Mouse (Mus musculus): ENCODE results near the gene Cd82. TPM values are rescaled to one million over a fixed set of nuclear protein-coding genes. Genes with fewer than 3 reads are reported as not detected.
A peak's percentile ranks its signal among the peaks of the same experiment; 100 is the strongest.

Cd82 gene
- polyA plus RNA-seq, 1 experiment, result 118 TPM

DNA sequence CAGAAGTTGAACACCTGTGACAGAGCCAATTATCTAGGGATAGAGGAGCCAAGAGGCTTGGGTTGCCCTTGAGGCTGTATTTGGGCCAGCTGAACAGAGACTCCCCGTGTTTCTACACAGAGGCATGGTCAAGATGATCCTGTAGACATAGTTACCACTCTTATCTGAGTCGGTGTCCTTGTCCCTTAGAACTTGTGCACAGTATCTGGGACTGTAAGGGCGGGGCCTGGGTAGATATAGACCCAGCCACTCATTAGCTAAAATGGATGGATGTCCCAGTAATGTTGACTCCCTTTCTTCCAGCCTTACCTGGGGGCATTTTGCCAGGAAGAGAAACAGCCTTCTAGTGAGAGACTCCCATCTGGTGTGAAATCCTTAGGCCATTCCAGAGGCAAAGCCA, 3.4 kb upstream of the Cd82 start:
- Histone ChIP-seq H3K4me3 (ENCODE audit: insufficient read depth, poor library complexity, severe bottlenecking) (no peak overlapping the region), H3K79me3 (ENCODE audit: low read depth) (no peaks in the 10 kb centered on the region), H3K27me3 (ENCODE audit: control insufficient read depth, insufficient read depth, insufficient read length) (no peaks in the 10 kb centered on the region), H3K36me3 (ENCODE audit: control insufficient read depth, insufficient read depth) (no peaks in the 10 kb centered on the region), H3ac (ENCODE audit: control insufficient read depth, insufficient read length, low read depth) (no peak overlapping the region), H3K79me2 (ENCODE audit: control insufficient read depth, insufficient read depth) (peaks cover 8% of the 10 kb centered on the region)
- TF ChIP-seq CTCF (IDR thresholded peaks at IDR 0.05; ENCODE audit: control insufficient read depth, insufficient read depth, insufficient read length) (no peak), CEBPB (IDR thresholded peaks at IDR 0.05; ENCODE audit: low read depth) (no peak), FOSL1 (IDR thresholded peaks at IDR 0.05; ENCODE audit: insufficient read depth, low read length, poor library complexity, severe bottlenecking) (no peak), MAX (IDR thresholded peaks at IDR 0.05) (no peak), MYOG (IDR thresholded peaks at IDR 0.05; ENCODE audit: control insufficient read depth, extremely low read depth, insufficient read length) (no peak), MYOD1 (IDR thresholded peaks at IDR 0.05; ENCODE audit: control insufficient read depth, insufficient read length, low read depth) (no peak), USF1 (IDR thresholded peaks at IDR 0.05; ENCODE audit: low read depth) (no peak)

DNA sequence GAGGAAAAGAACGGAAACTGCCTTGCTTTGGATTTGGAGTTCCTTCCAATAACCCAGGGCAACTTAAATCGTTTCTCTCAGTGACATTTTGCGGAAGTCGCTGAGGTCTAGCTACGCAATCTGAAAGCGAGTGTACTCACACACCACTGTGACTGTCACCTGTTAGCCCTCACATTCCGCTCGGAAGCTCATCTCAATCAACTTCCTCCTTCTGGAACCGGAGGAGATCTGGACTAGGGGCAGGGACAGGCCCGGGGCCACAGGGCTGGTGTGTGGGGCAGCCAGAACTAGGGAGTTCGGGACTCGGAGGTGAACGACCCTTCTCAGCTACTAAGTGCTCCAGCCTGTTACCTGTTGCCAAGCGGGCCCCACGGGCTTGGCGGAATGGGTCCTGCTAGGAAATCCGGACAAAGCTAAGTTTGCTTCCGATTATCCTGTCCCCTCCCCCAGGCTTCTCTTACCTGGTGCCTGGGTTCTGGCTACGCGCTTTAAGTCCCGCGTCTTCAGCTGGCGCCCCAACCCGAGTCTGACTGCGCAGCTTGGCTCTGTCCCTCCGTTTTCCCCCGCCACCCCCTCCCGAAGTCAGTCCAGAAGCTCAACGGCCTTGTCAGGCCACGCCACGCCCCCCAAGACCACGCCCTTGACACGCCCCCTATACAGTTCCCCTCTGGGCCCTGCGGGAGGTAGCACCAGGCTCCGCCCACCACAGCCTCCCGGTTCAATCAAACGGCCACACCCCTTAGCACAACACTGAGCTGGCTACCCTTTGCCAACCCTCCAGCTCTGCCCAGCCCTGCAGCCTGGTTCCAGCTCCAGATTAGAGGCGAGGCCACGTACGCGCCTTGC, 848 bp downstream of the Cd82 start:
- Histone ChIP-seq H3K36me3 (ENCODE audit: control insufficient read depth, insufficient read depth) (no peaks in the 10 kb centered on the region), H3K27me3 (ENCODE audit: control insufficient read depth, insufficient read depth, insufficient read length) (no peaks in the 10 kb centered on the region), H3K79me3 (ENCODE audit: low read depth) (peaks cover 17% of the 10 kb centered on the region), H3K4me3 (ENCODE audit: insufficient read depth, poor library complexity, severe bottlenecking) (peak overlapping the region; percentile 65), H3K79me2 (ENCODE audit: control insufficient read depth, insufficient read depth) (peaks cover 46% of the 10 kb centered on the region), H3ac (ENCODE audit: control insufficient read depth, insufficient read length, low read depth) (peak overlapping the region; percentile 56)
- peak; percentile 65 for TF ChIP-seq MAX (IDR thresholded peaks at IDR 0.05)
- no peak for TF ChIP-seq CEBPB (IDR thresholded peaks at IDR 0.05; ENCODE audit: low read depth)
- TF ChIP-seq MYOD1 (IDR thresholded peaks at IDR 0.05; ENCODE audit: control insufficient read depth, insufficient read length, low read depth), result peak; percentile 39

DNA sequence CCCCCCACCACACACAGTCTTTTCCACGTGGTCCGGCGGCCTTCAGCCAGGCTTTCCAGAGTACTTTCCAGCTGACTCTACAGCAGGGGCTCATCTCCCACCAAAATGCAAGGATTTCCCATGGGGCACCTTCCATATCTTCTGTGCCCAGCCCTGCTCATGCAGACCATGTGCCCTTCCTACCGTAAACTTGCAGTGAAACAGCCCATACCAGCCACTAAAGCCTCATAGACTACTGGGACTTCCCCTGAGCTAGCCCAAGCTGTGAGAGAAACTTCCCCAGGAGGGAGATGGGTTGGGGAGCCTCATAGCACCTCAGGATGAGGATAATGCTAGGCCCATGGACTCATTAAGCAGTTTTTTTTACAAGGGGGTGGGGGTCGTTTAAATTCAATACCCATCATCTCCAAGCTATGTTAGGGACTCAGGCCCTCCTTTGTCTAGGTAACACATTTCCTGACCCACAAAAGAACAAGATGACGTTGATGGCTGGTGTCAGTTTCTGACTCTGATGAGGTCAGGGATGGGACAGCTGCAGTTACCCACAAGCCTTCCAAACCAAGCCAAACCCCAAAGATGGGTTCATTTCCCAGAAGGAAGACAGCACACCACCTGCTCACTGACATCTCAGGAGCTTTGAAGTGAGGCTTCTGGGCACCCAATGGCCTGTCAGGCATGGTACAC, 2.0 kb downstream of the Cd82 start:
- H3K36me3 ChIP-seq (ENCODE audit: control insufficient read depth, insufficient read depth), result no peaks in the 10 kb centered on the region
- H3ac ChIP-seq (ENCODE audit: control insufficient read depth, insufficient read length, low read depth), result no peak overlapping the region
- peaks cover 58% of the 10 kb centered on the region for H3K79me2 ChIP-seq (ENCODE audit: control insufficient read depth, insufficient read depth)
- no peak for TF ChIP-seq CTCF (IDR thresholded peaks at IDR 0.05; ENCODE audit: control insufficient read depth, insufficient read depth, insufficient read length)
- TF ChIP-seq MYOD1 (IDR thresholded peaks at IDR 0.05; ENCODE audit: control insufficient read depth, insufficient read length, low read depth), result peak; percentile 97
- H3K79me3 ChIP-seq (ENCODE audit: low read depth), result peaks cover 17% of the 10 kb centered on the region
- no peaks in the 10 kb centered on the region for H3K27me3 ChIP-seq (ENCODE audit: control insufficient read depth, insufficient read depth, insufficient read length)
- no peak overlapping the region for H3K4me3 ChIP-seq (ENCODE audit: insufficient read depth, poor library complexity, severe bottlenecking)

DNA sequence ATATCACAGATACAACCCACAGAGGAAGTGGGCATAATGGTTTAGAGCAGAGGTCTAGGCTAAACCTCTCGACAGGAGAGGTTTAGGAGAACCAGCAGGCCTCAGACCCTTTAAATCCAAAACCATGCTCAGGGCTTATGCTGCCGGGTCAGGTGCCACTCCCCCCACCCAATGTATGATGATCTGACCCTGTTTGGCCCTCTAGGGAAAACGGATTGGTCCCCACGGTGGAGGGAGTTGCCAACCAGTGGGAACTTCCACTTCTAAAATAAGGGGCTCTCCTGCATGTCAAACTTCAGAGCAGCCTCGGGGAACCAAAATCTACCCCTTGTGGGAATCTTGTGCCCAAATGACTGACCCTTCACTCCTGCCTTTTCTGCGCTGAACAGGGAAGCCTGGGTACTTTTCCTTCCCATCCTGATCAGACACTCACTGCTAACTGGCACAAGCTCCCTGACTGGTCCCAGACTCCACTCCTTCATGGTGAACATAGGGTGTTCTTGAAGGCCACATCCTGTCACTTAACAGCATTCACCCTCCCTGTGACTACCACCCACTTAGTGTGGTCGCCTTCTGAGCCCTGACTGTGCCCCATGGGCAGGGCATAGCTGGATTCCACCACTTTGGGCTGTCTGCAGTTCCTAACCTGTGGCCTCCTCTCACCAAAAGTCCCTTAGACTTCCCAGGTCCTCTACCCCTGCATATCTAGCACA, 3.6 kb downstream of the Cd82 start:
- Histone ChIP-seq H3K4me3 (ENCODE audit: insufficient read depth, poor library complexity, severe bottlenecking) (no peak overlapping the region), H3K79me3 (ENCODE audit: low read depth) (peaks cover 17% of the 10 kb centered on the region), H3K36me3 (ENCODE audit: control insufficient read depth, insufficient read depth) (no peaks in the 10 kb centered on the region), H3K27me3 (ENCODE audit: control insufficient read depth, insufficient read depth, insufficient read length) (no peaks in the 10 kb centered on the region), H3ac (ENCODE audit: control insufficient read depth, insufficient read length, low read depth) (peak overlapping the region; percentile 21), H3K79me2 (ENCODE audit: control insufficient read depth, insufficient read depth) (peaks cover 72% of the 10 kb centered on the region)
- no peak for TF ChIP-seq MAX (IDR thresholded peaks at IDR 0.05)
- no peak for TF ChIP-seq CTCF (IDR thresholded peaks at IDR 0.05; ENCODE audit: control insufficient read depth, insufficient read depth, insufficient read length)
- TF ChIP-seq USF1 (IDR thresholded peaks at IDR 0.05; ENCODE audit: low read depth), result no peak
- TF ChIP-seq CEBPB (IDR thresholded peaks at IDR 0.05; ENCODE audit: low read depth), result no peak
- TF ChIP-seq FOSL1 (IDR thresholded peaks at IDR 0.05; ENCODE audit: insufficient read depth, low read length, poor library complexity, severe bottlenecking), result no peak
- TF ChIP-seq MYOG (IDR thresholded peaks at IDR 0.05; ENCODE audit: control insufficient read depth, extremely low read depth, insufficient read length), result no peak
- no peak for TF ChIP-seq MYOD1 (IDR thresholded peaks at IDR 0.05; ENCODE audit: control insufficient read depth, insufficient read length, low read depth)

GRCm38 (mm10) chr2:93458332-93459207, 4.4 kb downstream of the Cd82 start:
- Histone ChIP-seq H3K79me3 (ENCODE audit: low read depth) (peaks cover 19% of the 10 kb centered on the region), H3ac (ENCODE audit: control insufficient read depth, insufficient read length, low read depth) (peak overlapping the region; percentile 21), H3K4me3 (ENCODE audit: insufficient read depth, poor library complexity, severe bottlenecking) (no peak overlapping the region), H3K79me2 (ENCODE audit: control insufficient read depth, insufficient read depth) (peaks cover 79% of the 10 kb centered on the region), H3K36me3 (ENCODE audit: control insufficient read depth, insufficient read depth) (peaks cover 5% of the 10 kb centered on the region), H3K27me3 (ENCODE audit: control insufficient read depth, insufficient read depth, insufficient read length) (no peaks in the 10 kb centered on the region)
- TF ChIP-seq MAX (IDR thresholded peaks at IDR 0.05) (no peak), CEBPB (IDR thresholded peaks at IDR 0.05; ENCODE audit: low read depth) (no peak), MYOD1 (IDR thresholded peaks at IDR 0.05; ENCODE audit: control insufficient read depth, insufficient read length, low read depth) (peak; percentile 96), CTCF (IDR thresholded peaks at IDR 0.05; ENCODE audit: control insufficient read depth, insufficient read depth, insufficient read length) (no peak), USF1 (IDR thresholded peaks at IDR 0.05; ENCODE audit: low read depth) (no peak), FOSL1 (IDR thresholded peaks at IDR 0.05; ENCODE audit: insufficient read depth, low read length, poor library complexity, severe bottlenecking) (peak; percentile 54)
